Mouse (Mus musculus): Measurements from ENCODE around the gene Nfe2l3.

Nfe2l3 gene

DNA sequence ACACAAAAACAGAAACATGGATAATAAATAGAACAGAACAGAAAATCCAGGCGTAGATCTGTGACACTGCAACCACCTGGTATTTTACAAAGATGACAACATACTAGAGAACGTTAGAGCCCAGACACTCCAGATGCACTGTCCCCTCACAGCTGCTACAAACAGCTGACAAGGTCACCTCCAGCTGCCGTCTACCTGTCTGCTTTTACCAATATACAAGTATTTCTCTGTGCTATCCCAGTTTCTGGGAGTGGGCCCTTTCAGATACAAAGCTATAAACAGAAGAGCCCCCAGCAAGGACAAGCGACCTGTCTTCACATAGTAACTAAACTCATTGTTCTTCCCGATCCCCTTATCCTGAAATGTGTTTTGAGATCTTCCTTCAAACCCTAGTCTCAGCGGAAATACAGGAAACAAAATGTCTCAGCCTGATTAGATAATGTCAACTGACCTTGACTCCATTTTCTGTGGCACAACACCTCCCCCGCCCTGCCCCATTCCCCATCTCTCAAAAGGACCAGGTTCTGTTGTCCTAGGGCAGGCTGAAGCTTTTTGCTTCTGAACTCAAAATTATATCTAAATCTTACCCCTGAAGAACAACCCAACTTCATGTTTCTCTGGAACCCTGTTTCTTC is 53.7 kb downstream of the Nfe2l3 start:
- DNase-seq = no peak

GRCm38 (mm10) chr6:51486731-51487130 is 54.3 kb downstream of the Nfe2l3 start:
- no peak for DNase-seq

DNA sequence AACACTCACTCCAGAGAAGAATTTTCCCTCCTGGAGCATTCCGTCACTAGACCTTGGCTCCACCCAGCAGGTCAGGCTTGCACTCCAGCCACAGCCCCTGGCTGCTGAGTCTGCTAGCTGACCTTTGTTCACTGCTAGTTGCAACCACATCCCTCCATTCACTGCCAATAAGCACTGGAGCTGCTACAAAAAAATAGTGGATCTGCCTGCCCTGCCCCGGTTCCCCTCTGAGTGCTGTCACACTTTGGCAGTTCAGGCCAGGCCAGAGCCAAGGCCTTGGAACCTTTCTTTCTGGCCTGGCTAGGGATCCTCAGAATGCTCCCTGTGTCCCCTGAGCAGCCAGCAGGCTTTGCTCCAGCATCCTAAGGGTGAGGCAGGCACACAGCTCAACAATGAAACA is 57.3 kb downstream of the Nfe2l3 start:
- DNase-seq = no peak

GRCm38 (mm10) chr6:51497321-51498111 is 65.0 kb downstream of the Nfe2l3 start:
- DNase-seq = no peak

DNA sequence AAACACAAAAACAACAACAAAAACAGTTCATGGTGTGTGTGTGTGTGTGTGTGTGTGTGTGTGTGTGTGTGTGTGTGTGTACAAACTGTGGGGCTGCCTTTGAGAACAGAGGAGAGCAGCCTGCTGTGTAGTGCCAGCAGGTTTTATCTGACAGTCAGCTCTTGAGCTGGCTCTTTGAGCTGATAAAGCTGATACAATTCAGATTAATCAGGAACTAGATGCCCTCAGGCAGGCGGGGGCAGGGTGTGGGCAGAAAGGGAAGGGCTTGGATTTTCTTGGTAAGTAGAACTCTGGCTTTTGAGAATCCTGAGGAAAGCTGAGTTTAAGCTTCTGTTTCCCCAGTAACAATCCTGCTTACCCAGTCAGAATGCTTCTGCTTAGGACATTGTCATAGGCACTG is 73.2 kb downstream of the Nfe2l3 start:
- no peak for DNase-seq

DNA sequence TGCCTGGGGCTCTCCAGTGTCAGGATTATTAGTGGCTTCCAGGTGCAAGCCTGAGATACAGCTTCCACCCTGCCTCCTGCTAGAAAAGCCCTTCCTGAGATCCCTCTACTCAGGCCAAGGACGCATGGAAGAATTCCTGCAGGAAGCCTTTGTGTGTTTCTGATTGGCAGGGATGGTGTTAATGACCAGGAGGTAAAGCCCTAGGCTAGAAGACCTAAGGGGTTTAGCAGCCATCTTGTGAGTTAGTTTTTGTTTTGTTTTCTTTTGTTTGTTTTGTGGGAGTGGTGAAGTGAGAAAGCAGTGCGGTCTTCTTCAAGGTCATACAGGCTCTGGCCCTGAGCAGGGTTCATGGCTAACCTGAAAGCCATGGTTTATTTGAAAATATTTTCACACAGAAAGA is 75.1 kb downstream of the Nfe2l3 start:
- DNase-seq = no peak

Data from right cerebral cortex, postnatal 4 days (tissue).